Mouse (Mus musculus) liver, embryonic 14.5 days (tissue): ENCODE measurements around the gene Acat2.

Experiments used
- CTCF ChIP-seq: IDR thresholded peaks from 2 replicates; pipeline ENCODE4 v1.5.1; 2016; ENCODE audit warnings: antibody characterized with exemption, low read depth, control low read depth
- EP300 ChIP-seq: IDR thresholded peaks from 2 replicates; pipeline ENCODE4 v1.6.1; 2016; ENCODE audit warnings: antibody characterized with exemption, low read depth

- TF ChIP-seq CTCF (no peak), EP300 (no peak)
These were observed 13.3 kb upstream of the Acat2 start for GRCm38 (mm10) chr17:12973851-12974250.
